Mouse (Mus musculus) hindbrain, embryonic 15.5 days (tissue): ENCODE measurements at regions not wholly inside any gene's neighbourhood (a gene's known extent, or its start where the extent isn't known, plus 50 kb on each side); places are given as distances from the start of the nearest gene placed in this dataset.
"Not testable (repeated sequence)": the region's sequence is repeated elsewhere in the genome, so short reads cannot be mapped to it uniquely, and the experiment has no call there.

ENCODE experiments used
- ATAC-seq: fragments of 200-750 bp; cut with Nextera tagmentation; 2 replicates; pipeline ENCODE4 v1.8.0; 2017; ENCODE audit warnings: low read depth, moderate number of reproducible peaks, moderate TSS enrichment; ENCODE audit not compliant: low FRiP score
- H3K27ac ChIP-seq: fragments of 300-500 bp; sonication (generic); replicated peaks from 2 replicates; pipeline ENCODE4 v1.5.1; 2015; ENCODE audit warnings: mild to moderate bottlenecking, inconsistent platforms
- H3K27me3 ChIP-seq: fragments of 300-500 bp; sonication (generic); 2 replicates; pipeline ENCODE4 v1.6.1; 2015; ENCODE audit warnings: control low read depth, inconsistent platforms
- H3K36me3 ChIP-seq: fragments of 300-500 bp; sonication (generic); 2 replicates; pipeline ENCODE4 v1.6.1; 2015; ENCODE audit warnings: control low read depth, inconsistent platforms
- H3K4me1 ChIP-seq: fragments of 300-500 bp; sonication (generic); replicated peaks from 2 replicates; pipeline ENCODE4 v1.6.1; 2015; ENCODE audit warnings: control low read depth, inconsistent platforms
- H3K4me2 ChIP-seq: fragments of 300-500 bp; sonication (generic); 2 replicates; pipeline ENCODE4 v1.6.1; 2015; ENCODE audit warnings: moderate library complexity, mild to moderate bottlenecking, inconsistent platforms
- H3K4me3 ChIP-seq: fragments of 300-500 bp; sonication (generic); 2 replicates; pipeline ENCODE4 v1.5.1; 2015; ENCODE audit warnings: mild to moderate bottlenecking, inconsistent platforms
- H3K9ac ChIP-seq: fragments of 300-500 bp; sonication (generic); 2 replicates; pipeline ENCODE4 v1.6.1; 2015; ENCODE audit warnings: inconsistent platforms
- H3K9me3 ChIP-seq: fragments of 300-500 bp; sonication (generic); 2 replicates; pipeline ENCODE4 v1.6.1; 2016; ENCODE audit warnings: control low read depth, inconsistent platforms
- WGBS: fragments of 180-500 bp; shearing (Covaris S2); methylation state at CpG from one replicate; pipeline ENCODE4 v1.1.7; 2015; 5-methylcytosine and 5-hydroxymethylcytosine counted together

DNA sequence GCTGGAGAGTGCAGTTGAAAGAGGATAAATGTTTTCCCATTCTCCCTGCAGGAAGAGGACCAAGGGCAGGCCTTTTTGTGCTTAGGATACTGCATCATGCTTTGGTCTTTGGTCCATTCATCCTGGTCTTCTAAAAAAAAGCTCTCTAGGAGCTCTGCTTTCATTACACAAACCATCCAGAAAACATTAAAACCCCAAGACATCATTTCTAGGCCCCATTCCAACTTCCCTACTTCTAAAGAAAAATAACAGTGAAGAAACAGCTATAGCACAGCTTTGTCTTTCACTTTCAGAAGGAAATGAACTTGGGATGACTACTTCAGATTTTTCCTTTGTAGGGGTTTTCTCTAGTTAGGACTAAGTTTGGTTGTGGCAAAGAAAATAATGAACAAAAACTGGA lies 185.1 kb upstream of the Tmc3 start:
- H3K9me3 ChIP-seq = no peaks in the 10 kb centered on the region

DNA sequence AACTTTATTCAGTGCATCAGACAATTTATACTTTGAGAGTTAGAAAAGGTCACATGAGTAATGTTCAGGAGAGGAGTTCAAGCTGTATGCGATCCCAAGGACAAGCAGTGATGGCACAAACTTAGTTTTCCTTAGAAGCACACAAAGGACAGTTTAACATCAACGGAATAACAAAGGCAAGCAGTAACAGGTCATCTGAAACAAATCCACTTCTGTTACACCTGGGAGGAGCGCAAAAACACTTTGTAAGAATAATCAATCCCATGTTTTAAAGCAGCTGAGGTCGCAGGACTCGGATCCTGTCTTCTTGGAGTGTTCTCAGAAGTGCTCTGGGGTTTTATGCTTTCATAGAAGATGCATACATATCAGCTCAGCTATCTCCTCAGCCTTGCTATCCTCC lies 183.7 kb upstream of the Tmc3 start:
- 88% methylated on average over 5 of the region's 5 CpGs for WGBS

More for the DNA sequence above, 185.1 kb upstream of the Tmc3 start:
- Histone ChIP-seq H3K4me2 (no peak overlapping the region), H3K9ac (no peak overlapping the region), H3K27me3 (no peaks in the 10 kb centered on the region), H3K27ac (no peak overlapping the region), H3K36me3 (no peaks in the 10 kb centered on the region), H3K4me1 (no peaks in the 10 kb centered on the region), H3K4me3 (no peak overlapping the region)
- ATAC-seq = no peak

DNA sequence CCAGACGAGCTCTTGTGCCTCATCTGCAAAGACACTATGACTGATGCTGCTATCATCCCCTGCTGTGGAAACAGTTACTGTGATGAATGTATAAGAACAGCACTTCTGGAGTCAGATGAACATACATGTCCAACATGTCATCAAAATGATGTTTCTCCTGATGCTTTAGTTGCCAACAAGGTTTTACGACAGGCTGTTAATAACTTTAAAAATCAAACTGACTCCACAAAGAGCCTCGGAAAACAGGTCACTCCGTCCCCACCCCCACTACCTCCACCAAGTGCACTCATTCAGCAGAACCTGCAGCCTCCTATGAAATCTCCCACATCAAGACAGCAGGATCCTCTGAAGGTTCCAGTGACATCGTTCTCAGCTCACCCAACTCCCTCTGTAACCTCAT lies 172.0 kb upstream of the Tmc3 start:
- WGBS = 91% methylated on average over 5 of the region's 5 CpGs

More for the DNA sequence above, 183.7 kb upstream of the Tmc3 start:
- ATAC-seq = no peak
- Histone ChIP-seq H3K4me2 (no peak overlapping the region), H3K9ac (no peak overlapping the region), H3K27me3 (no peaks in the 10 kb centered on the region), H3K36me3 (no peaks in the 10 kb centered on the region), H3K9me3 (no peaks in the 10 kb centered on the region), H3K27ac (no peak overlapping the region), H3K4me3 (no peak overlapping the region), H3K4me1 (no peaks in the 10 kb centered on the region)

DNA sequence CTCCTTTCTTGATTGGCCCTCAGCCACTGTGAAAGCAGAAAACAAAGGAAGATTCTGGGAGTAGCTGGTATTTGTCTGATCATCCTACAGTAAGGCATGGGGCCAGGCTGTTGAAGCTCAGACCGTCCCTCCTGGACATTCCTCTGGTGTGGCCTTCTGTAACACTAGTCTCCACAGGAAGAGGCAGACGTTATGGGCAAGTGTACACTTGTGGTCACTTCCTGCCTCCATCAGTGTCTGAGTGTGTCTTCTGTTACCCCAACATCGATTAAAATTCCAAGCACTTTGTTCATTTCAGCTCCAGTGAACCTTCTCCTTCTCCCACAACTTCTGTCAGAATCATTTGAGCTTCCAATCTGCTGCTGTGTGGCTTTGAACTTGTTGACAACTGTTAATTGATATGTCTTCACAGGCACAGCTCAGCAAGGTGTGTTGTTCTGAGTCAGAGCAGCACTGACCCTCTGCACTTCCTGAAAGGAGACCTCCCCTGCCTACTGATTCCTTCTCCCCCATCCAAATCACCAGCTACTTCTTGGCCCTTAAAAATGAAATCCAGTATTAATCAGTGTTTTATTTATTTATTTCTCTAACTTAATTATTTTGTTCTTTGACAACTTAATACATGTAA lies 154.7 kb upstream of the Tmc3 start:
- WGBS = 73% methylated on average over 3 of the region's 3 CpGs
- H3K4me3 ChIP-seq = no peak overlapping the region
- H3K9ac ChIP-seq = no peak overlapping the region
- no peak overlapping the region for H3K4me2 ChIP-seq
- H3K4me1 ChIP-seq = no peaks in the 10 kb centered on the region
- no peak for ATAC-seq
- H3K27ac ChIP-seq = no peak overlapping the region
- no peaks in the 10 kb centered on the region for H3K36me3 ChIP-seq
- H3K9me3 ChIP-seq = no peaks in the 10 kb centered on the region
- no peaks in the 10 kb centered on the region for H3K27me3 ChIP-seq

More for the DNA sequence above, 172.0 kb upstream of the Tmc3 start:
- not testable (repeated sequence) for H3K4me1 ChIP-seq, H3K27ac ChIP-seq, H3K27me3 ChIP-seq, H3K36me3 ChIP-seq, H3K9ac ChIP-seq, H3K9me3 ChIP-seq, H3K4me3 ChIP-seq, H3K4me2 ChIP-seq, ATAC-seq

DNA sequence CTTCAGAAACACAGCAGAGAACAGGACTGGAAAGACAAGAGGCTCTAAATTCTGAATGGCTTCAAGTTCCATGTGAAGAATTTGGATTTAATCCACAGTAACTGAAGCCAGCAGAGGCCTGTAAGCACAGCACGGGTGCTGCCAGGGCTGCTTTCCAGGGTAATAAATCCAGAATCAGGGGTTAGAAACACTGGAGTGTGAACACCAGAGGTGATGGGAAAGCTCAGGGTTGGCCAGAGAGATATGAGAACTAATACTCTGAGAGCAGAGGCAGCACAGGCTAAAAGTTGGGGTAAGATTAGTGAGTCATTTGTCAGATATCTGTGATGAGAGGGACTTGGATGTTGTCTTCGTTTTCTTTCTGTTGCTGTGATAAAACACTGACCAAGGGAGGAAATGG lies 153.6 kb upstream of the Tmc3 start:
- Histone ChIP-seq H3K4me1 (no peaks in the 10 kb centered on the region), H3K9ac (no peak overlapping the region), H3K9me3 (no peaks in the 10 kb centered on the region), H3K27ac (no peak overlapping the region), H3K4me2 (no peak overlapping the region), H3K36me3 (no peaks in the 10 kb centered on the region), H3K4me3 (no peak overlapping the region), H3K27me3 (no peaks in the 10 kb centered on the region)
- WGBS = 59% methylated on average over 2 of the region's 2 CpGs
- ATAC-seq = no peak

DNA sequence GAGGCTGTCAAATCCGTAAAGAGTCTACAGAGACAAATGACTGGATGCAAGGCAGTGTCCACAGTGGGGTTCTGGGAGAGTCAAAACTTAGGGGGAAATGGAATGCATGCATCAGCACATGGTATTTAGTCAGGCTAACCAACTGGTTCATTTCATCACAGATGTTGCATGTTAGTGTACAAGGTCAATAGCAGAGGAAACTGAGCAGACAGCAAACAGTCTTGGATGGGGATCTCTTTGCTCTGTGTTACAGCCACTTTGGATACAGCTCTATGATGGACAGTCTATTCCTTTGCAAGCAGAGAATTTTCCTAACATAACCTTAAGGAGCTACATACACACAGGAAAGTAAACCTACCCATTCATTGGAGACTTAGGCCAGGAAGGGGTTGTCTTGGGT lies 151.9 kb upstream of the Tmc3 start:
- Histone ChIP-seq H3K9me3 (no peaks in the 10 kb centered on the region), H3K4me1 (no peaks in the 10 kb centered on the region), H3K4me3 (no peak overlapping the region), H3K4me2 (no peak overlapping the region), H3K9ac (no peak overlapping the region), H3K27ac (no peak overlapping the region), H3K27me3 (no peaks in the 10 kb centered on the region), H3K36me3 (no peaks in the 10 kb centered on the region)
- ATAC-seq = no peak
- WGBS = 82% methylated on average over 1 of the region's 1 CpGs

DNA sequence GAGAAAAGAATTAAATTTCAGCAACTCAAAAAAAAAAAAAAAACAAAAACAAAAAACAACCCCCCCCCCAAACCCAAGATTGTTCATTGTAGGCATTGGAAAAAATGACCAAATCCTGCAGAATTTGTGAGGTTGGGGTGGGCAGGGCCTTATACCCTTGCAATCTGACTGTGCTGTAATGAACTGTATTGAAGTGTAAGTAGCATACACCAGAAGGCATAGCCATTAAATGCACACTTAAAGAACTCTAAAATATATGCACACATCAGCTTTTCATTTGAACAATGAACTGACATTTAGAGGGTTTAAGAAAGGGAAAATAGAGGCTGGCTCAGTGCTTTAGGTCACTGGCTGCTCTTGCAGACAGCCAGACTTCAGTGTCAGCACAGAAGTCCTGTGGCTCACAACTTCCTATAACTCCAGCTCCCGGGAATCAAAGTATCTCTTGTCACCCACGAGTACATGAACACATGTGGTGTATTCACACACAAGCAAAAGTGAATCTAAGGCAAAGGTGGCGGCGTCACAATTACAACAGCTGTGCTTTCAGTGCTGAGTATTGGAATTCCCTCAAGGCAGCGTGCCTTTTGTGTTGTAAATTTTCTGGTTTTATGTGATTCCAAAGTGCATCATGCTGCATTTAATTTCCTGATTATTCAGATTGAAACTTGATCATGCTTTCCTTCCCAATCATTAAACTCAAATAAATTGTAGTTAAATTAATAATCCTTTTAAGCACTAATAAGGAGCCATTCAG lies 150.6 kb upstream of the Tmc3 start:
- ATAC-seq = no peak
- H3K36me3 ChIP-seq = no peaks in the 10 kb centered on the region
- WGBS = 14% methylated on average over 5 of the region's 5 CpGs

DNA sequence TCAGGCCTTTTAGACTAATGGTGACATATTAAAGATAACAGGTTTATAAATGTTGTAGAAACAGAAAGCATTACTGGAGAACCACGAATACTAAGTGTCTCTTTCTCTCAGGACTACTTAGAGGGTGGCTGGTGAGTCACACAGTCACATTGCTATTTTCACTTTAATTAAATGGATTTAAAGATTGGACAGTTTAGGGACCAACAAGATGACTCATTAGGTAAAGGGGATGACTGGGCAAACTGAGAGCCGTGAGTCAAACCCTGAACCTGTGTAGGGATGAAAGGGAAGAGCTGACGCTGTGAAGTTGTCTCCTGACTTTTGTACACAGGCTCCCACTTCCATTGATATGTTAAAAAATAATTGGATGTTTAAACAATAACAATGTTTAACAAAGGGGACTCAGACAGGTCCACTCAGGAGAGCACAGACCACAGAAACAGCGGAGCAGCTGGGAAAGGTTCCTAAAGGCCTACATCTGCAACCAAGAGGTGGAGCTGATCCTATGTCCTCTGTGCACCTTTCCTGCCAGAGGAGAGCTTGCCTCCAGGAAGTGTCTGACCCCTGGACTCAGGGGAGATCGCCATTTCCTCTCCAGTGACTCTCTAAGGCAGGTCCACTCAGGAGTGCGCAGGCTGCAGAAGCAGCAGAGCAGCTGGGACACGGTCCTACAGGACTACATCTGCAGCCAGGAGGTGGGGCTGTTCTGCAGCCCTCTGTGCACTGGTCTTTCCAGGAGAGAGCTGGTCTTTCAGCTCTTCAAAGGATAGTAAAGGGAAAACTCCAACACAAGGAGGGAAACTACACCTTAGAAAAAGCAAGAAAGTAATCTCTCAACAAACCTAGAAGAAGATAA lies 146.0 kb upstream of the Tmc3 start:
- no peak overlapping the region for H3K4me2 ChIP-seq
- H3K4me3 ChIP-seq = no peak overlapping the region
- H3K9me3 ChIP-seq = no peaks in the 10 kb centered on the region
- ATAC-seq = no peak
- WGBS = 59% methylated on average over 7 of the region's 7 CpGs
- no peaks in the 10 kb centered on the region for H3K27me3 ChIP-seq
- no peak overlapping the region for H3K27ac ChIP-seq
- H3K9ac ChIP-seq = no peak overlapping the region
- peaks cover 4% of the 10 kb centered on the region for H3K4me1 ChIP-seq
- no peaks in the 10 kb centered on the region for H3K36me3 ChIP-seq

More for the DNA sequence above, 150.6 kb upstream of the Tmc3 start:
- no peak overlapping the region for H3K4me3 ChIP-seq
- no peaks in the 10 kb centered on the region for H3K4me1 ChIP-seq
- no peaks in the 10 kb centered on the region for H3K9me3 ChIP-seq
- H3K4me2 ChIP-seq = no peak overlapping the region
- no peak overlapping the region for H3K9ac ChIP-seq
- H3K27me3 ChIP-seq = no peaks in the 10 kb centered on the region
- no peak overlapping the region for H3K27ac ChIP-seq

DNA sequence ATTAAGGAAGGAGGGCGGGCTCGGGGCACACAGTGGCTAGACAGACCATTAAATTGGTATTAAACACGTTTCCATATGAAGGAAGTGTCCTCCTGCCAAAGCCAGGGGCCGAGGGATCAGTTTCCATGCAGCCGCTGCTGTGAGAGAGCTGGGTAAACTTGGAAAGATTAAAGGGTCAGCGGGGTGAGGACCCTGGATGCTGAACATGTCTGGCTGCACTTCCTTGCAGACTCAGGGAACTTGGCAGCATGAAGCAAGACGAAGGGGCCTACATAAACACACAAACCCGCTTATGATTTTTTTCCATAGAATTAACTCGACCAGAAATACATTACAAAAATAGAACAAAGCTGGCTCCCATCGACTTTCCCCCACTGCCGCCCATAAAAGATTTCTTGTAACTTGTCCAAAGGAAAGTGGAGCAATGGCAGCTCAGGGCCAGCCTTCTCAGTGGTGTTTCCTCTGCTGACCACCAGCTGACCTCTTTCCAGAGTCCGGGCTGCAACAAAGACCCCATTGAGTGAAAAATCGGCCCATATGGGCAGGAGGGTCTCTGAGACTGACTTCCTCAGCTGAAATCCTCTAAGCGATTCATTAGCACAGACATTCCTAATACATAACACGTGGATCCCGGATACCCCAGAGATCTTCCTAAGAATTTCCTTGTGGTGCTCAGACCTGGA lies 141.0 kb upstream of the Tmc3 start:
- H3K4me1 ChIP-seq = peaks cover 6% of the 10 kb centered on the region
- H3K27ac ChIP-seq = peak overlapping the region; percentile 4
- peak; percentile 42; the same call in 1 of the 2 replicates for ATAC-seq
- no peak overlapping the region for H3K9ac ChIP-seq
- no peaks in the 10 kb centered on the region for H3K36me3 ChIP-seq
- H3K4me3 ChIP-seq = no peak overlapping the region
- H3K27me3 ChIP-seq = no peaks in the 10 kb centered on the region
- H3K4me2 ChIP-seq = no peak overlapping the region
- 24% methylated on average over 16 of the region's 16 CpGs for WGBS
- H3K9me3 ChIP-seq = no peaks in the 10 kb centered on the region

DNA sequence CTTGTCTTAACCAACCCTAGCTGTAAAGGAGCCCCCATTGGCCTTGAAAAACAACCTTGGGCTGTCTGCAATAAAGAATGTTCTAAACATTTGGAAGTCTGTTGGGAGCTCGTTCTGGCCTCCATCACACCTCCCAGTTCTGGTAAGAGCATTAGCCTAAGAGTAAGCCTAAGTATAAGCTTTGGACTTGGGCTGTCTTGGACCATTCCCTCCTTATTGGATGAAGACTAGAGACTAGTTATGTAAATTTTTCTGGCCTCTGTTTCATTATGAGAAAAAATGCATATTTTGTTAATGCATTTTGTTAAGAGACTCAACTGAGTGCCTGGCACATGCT lies 140.5 kb upstream of the Tmc3 start:
- Histone ChIP-seq H3K27ac (peak overlapping the region; percentile 4; the same call in 1 of the 2 replicates), H3K4me1 (peaks cover 6% of the 10 kb centered on the region), H3K36me3 (no peaks in the 10 kb centered on the region), H3K27me3 (no peaks in the 10 kb centered on the region), H3K4me2 (no peak overlapping the region), H3K9me3 (no peaks in the 10 kb centered on the region), H3K9ac (no peak overlapping the region), H3K4me3 (no peak overlapping the region)
- WGBS = 61% methylated on average over 1 of the region's 1 CpGs
- ATAC-seq = no peak

DNA sequence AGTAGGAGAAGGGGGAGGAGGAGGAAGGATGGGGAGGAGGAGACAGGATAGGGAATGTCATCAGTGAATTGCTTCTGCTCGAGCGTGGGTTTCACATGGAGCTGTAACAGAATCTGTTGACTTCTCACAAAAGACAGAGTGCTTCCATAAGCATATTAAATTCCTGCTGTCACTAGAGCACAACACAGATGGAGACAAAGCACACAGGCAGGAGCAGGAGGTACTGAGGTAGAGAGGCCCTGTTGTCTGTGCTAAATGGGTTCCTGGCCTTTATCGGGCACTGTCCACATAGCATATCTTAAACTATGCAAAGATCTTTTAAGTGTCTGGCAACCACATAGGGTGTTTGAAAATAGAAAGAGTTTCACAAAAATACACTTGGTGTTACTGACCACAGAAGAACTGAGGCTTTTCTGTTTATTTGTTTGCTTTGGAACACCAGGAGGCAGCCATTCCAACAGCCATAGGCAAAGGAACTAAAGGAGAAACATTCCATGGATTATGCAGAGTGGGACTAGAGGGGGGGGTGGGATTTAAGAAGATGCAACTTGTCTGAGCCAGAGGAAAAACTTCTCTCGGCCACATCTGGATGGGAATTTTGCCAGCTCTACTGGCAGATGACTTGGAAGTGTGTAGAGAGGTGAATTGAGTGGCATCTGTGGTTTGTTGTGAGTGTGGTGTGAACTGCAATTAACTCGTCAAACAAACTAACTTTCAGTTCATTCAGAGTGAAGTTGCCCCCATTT lies 139.4 kb upstream of the Tmc3 start:
- H3K27me3 ChIP-seq = no peaks in the 10 kb centered on the region
- H3K4me1 ChIP-seq = peaks cover 6% of the 10 kb centered on the region
- no peak overlapping the region for H3K4me3 ChIP-seq
- H3K9ac ChIP-seq = no peak overlapping the region
- no peak overlapping the region for H3K4me2 ChIP-seq
- ATAC-seq = no peak
- H3K27ac ChIP-seq = no peak overlapping the region
- H3K36me3 ChIP-seq = no peaks in the 10 kb centered on the region
- 44% methylated on average over 5 of the region's 5 CpGs for WGBS
- no peaks in the 10 kb centered on the region for H3K9me3 ChIP-seq
